Mouse (Mus musculus) heart, postnatal 25 days (tissue): Measurements from ENCODE around the gene Pafah2. TPM values are rescaled to one million over a fixed set of nuclear protein-coding genes. Genes with fewer than 3 reads are reported as not detected.
A peak's percentile ranks its signal among the peaks of the same experiment; 100 is the strongest.

Experiments
- DNase-seq: peaks from one replicate; pipeline ENCODE4 v3.0.0; 2022; ENCODE audit warnings: low spot score
- intact Hi-C: fragments of 180-260 bp; cut with DNase I; formaldehyde crosslinking; loops from one replicate; pipeline ENCODE4 v1.15.1; 2025
- total RNA-seq, 2 experiments: library from RNA; stranded (reverse); gene quantifications; 2 replicates each; pipeline ENCODE4 v1.2.3; 2021

Gene Pafah2
- total RNA-seq, 2 experiments from 2014 or later: 7.6 to 9.2 TPM

GRCm38 (mm10) chr4:134453619-134454400, 57.7 kb downstream of the Pafah2 start:
- intact Hi-C loops: no loop called here
- no peak for DNase-seq

- no peak for DNase-seq
- intact Hi-C loops: no loop called here
Measured at GRCm38 (mm10) chr4:134455310-134455709, 59.2 kb downstream of the Pafah2 start.

DNA sequence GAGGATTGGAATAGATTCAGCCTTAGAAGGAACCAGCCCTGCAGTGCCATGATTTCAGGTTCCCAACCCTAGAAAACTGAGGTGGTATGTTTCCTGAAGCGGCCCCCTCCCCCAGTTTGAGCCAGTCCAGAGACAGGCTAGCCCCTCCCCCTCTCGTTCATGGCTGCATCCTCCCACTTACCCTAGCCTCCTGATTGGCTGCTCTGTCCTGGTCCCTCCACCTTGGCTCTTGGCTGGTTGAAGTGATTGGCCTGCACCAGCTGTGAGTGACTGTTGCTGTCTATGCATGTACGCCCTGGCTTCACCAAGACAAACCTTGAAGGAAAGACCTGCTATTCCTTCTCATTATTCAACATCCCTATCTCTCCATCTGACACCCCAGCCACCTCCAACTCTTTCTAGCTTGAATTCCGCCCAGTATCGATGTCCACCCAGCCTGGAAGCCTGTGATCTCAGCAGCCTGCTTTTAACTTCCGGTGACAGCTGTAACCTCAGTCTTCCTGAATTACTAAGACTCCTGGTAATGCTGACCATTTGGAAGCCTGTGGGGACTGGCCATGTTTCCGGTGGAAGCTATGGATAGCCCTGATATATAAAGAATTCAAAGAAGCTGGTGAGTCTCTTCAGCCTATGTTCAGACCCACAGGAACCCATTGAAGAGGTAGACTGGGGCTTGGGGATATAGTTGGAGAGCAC, 61.2 kb downstream of the Pafah2 start:
- intact Hi-C loops: no loop called here
- DNase-seq: no peak

DNA sequence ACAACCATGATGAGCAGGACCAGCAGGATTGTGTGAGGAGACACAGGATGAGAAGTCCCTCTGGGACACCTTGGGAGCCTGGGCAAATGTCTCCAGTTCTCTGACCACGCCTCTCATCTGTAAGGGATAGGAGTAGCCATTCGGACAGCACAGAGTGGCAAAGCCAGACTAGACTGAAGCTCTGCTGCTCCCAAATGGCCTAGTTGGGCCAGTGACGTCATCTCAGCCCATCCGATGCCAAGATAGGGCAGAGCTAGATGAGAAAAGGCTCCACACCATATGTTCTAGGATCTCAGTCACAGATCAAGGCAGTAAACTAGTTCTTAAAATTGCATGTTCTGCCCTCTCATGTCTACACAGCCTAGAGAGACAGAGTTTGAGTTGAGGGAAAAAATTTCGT, 62.7 kb downstream of the Pafah2 start:
- intact Hi-C loops: no loop called here
- no peak for DNase-seq

GRCm38 (mm10) chr4:134460277-134460676, 64.2 kb downstream of the Pafah2 start:
- intact Hi-C loops: no loop called here
- no peak for DNase-seq

DNA sequence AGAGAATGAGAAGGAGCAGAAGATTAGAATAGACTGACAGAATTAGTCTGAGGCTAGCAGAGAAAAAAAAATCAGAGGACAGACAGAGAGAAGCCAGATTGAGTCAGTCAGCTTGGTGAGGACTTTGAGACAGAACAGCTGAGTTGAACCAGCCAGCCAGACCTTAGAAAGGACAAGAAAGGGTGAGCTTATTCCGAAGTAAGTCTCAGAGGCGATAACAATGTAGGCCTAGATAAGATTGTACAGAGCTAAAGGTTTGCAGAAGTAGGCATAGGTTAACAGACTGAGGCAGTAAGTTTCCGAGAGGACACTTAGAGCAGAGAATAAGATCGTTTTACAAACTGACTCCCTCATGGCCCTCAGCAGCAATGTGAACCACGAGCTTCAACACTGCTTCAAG, 65.1 kb downstream of the Pafah2 start:
- DNase-seq: no peak
- intact Hi-C loops: no loop called here

DNA sequence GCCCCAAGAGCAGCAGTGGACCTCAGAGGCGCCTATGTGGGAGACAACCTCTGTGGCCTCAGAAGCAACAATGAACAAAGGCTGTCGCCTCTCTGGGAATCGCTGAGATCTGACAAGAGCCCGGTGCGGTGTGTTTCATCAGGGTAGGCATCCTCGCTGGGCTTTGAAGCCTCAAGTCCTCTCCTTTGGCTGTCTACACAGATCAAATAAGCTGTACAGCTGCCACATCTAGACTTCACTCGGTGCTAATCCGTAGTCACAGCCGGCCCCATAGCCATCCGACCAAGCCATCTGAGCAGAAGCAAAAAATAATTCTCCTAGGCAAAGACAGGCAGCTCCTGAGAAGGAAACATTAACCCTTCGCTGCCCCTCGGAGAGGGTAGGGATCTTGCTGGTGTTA, 69.7 kb downstream of the Pafah2 start:
- intact Hi-C loops: no loop called here

DNA sequence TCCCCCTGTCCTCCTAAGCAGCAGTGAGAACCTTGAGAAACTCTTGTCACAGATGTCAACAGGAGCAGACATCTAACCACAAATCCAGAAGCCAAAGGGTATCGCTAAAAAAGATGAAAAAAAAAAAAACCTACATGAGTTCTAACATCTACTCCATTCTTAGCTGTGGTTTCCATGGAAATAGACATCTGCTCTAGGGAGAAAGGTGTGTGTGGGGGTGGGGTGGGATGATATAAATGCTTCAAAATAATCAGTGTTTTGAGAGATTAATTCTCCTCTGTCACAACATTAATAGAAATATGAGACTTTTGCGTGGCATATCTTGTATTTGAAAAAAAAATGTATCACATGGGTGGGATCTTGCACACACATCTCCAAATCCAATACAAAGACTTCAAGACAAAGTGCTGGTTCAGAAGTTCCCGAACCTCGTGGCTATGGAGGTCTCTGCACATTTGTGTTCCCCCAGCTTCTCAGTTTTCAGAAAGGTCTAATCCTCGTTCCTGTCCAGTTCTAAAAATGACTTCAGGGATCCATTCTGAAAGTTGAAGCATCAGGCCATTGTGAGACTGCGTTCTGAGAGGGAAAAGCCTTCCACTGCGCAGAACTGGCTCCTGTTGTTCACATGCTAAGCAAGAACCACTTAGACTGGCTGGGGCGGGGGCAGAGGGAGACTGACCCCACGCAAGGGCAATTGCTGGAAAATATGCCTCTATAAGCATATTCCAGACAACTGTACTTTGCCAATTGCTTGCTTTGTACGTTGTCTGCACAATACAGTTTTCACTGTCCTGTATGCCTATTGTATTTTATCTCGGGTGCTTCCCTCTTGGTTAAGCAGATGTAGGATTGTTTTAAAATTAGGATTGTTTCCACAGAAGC, 70.5 kb downstream of the Pafah2 start:
- intact Hi-C loops: no loop called here
- no peak for DNase-seq

More for the DNA sequence above, 69.7 kb downstream of the Pafah2 start:
- DNase-seq: no peak

- peak; percentile 11 for DNase-seq
- intact Hi-C loops: loop anchor here (2.0 kb wide), 1 partner anchor 71 kb away; the partner anchor contains the start of gene Pafah2
Measured at GRCm38 (mm10) chr4:134467435-134468214, 71.5 kb downstream of the Pafah2 start.

DNA sequence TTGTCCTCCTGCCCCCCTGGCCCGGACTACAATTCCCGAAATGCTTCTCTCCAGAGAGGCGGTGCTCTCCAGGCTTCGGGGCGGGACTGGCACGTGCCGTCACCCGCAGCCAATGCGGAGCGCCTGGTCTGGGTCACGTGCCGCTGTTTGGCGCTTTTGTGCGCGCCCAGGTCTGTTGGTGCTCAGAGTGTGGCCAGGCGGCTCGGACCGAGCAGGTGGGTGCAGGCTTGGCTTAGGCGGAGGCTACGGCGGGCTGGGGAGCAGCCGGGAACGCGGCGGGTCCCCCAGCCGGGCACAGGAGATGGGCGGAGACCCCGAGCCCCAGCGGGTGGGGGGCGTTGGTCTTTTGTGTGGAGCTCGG, 72.1 kb downstream of the Pafah2 start, which contains the start of gene Stmn1:
Gene Stmn1, plus strand, starts transcription at position 106 of the 361 bp plus-strand sequence.
- intact Hi-C loops: loop anchor here (2.0 kb wide), 1 partner anchor 71 kb away; the partner anchor contains the start of gene Pafah2
- DNase-seq: peak; percentile 89

- intact Hi-C loops: loop anchor here (2.0 kb wide), 1 partner anchor 72 kb away; the partner anchor contains the start of gene Pafah2
- DNase-seq: peak; percentile 83
Measured at GRCm38 (mm10) chr4:134468578-134469266, 72.6 kb downstream of the Pafah2 start.

GRCm38 (mm10) chr4:134469341-134469796, 73.2 kb downstream of the Pafah2 start:
- intact Hi-C loops: loop anchor here (2.0 kb wide), 1 partner anchor 73 kb away; the partner anchor contains the start of gene Pafah2
- DNase-seq: no peak

GRCm38 (mm10) chr4:134469985-134470384, 73.9 kb downstream of the Pafah2 start:
- intact Hi-C loops: loop anchor here (2.0 to 10.0 kb wide), 2 partner anchors 73 to 225 kb away; partner anchors contain the start of genes E130218I03Rik, Gm30191, Pafah2 and Zfp593

DNA sequence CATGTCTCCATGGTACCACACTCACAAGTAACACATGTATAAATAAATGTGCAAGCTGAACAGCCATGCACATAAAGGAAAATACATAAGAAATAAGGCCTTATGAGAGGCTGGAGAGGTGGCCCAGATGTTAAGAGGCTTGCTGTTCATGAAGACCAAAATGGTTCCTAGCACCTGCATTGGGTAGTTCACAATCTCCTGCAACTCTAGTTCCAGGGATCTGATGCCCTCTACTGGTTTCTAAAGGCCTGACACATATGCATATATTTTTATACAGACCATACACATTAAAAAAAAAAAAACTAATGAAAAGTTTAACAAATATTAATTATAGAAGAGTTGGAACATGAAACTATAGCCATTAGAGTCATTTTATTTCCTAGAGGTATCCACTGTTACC, 75.3 kb downstream of the Pafah2 start:
- intact Hi-C loops: loop anchor here (10.0 kb wide), 1 partner anchor 227 kb away; the partner anchor contains the start of genes E130218I03Rik, Gm30191 and Zfp593
- DNase-seq: no peak

More at GRCm38 (mm10) chr4:134469985-134470384, 73.9 kb downstream of the Pafah2 start:
- no peak for DNase-seq

DNA sequence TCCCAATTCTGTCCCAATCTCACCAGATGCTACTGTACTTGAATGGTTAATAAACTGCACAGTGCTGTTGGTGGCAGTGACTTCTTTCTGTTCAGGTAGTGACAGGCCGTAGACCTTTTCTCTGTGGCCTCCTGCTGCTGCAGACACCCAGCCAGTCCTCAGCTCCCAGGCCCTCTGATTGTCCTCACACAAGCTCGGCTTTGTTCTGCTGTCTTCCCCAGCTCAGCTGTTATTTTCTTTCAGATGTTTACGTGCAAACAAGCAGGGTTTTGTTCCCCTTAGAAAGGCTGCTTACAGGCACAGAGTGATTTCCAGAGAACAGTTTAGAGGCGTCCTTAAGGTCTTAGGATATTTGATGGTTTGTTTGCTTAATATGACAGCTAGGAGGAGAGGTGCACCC, 77.6 kb downstream of the Pafah2 start:
- intact Hi-C loops: loop anchor here (10.0 kb wide), 1 partner anchor 229 kb away; the partner anchor contains the start of genes E130218I03Rik, Gm30191 and Zfp593
- DNase-seq: no peak

- intact Hi-C loops: loop anchor here (10.0 kb wide), 1 partner anchor 229 kb away; the partner anchor contains the start of genes E130218I03Rik, Gm30191 and Zfp593
- no peak for DNase-seq
Measured at GRCm38 (mm10) chr4:134474240-134474639, 78.1 kb downstream of the Pafah2 start.

- intact Hi-C loops: loop anchor here (10.0 kb wide), 1 partner anchor 232 kb away; the partner anchor contains the start of genes E130218I03Rik, Gm30191 and Zfp593
- DNase-seq: no peak
Measured at GRCm38 (mm10) chr4:134476899-134477298, 80.8 kb downstream of the Pafah2 start.
